Mouse (Mus musculus): Measurements from ENCODE around the gene Yipf2. TPM values are rescaled to one million over a fixed set of nuclear protein-coding genes. Genes with fewer than 3 reads are reported as not detected.

The Yipf2 gene
- 28.5 and 47.1 TPM in 2 replicates for polyA plus RNA-seq (2015; fragmentation: Nextera tagmentation; extraction: Ambion mirVana)

DNA sequence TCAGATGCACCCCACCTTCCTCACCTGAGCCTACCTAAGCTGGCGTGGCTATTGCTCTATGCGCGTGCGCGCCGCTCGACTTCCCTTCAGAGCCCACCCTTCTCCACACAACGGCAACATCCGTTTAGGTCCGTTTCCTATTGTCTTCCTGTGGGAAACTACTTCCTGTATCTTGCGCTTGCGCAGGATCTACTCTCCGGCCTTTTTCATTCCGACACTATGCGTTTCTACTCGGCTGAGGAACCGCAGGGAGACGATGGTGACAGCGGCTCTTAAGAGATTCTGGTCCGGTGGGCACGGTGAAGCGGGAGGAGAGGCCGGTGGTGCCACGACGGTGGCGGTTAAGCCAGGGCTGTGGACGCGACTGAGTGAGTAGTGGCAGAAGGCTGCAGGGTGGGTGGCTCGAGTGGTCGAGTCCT is at the start of gene Yipf2, which contains the start of gene Timm29:
Gene Yipf2 (minus strand): TSS at position 126 of the 419 bp plus-strand sequence.
Gene Timm29 (plus strand): TSS at position 20 of the 419 bp plus-strand sequence.

DNA sequence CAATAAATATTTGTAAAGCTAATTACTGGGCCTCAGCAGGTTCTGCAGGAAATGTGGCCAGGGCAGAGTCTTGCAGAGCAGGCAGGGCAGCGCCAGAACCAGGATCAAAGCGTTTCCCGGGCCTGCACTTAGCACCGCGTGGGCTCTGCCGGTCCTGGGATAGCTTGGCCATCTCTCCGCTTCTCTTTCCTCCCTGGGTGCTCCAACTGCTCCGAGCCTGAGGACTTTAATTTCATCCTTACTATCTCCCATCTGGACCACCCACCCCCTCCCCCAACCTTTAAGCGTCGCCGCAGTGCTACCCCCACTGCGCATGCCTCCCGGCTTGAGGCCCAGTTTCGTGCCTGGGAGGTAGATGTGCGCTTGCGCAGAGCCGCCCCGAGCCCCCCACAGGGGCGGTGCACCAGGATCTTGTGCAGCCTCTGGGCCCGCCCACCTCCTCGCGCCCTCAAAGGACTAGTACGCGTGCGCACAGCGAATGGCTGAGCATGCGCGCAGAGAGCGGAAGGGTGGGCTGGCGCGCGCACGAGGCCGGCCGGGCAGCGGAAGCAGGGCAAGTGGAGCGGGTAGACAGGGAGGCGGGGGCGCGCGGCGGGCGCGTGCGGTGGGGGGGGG is 23.1 kb upstream of the Yipf2 start, which contains the start of gene Smarca4:
Gene Smarca4 (plus strand): TSS at position 553 of the 615 bp plus-strand sequence.

DNA sequence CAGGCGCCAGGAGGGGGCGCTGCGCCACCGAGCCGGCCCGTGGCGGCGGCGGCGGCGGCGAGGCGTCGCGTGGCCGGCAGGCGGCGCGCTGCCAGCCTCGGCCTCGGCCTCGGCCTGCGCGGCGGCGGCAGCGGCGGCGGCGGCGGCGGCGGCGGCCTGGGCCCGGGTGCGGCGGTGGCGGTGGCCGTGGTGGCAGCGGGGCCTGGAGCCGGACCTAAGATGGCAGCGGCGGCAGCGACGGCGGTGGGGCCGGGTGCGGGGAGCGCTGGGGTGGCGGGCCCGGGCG is 45.9 kb downstream of the Yipf2 start, which contains the start of gene Carm1:
Gene Carm1 (plus strand): TSS at position 106 of the 286 bp plus-strand sequence.

Small RNA genes within 50 kb of the gene (microRNA-seq; reads per million reads assigned to microRNA genes)
- gene Mir1946b (ENCODE audit: borderline replicate concordance, insufficient number of aligned reads): not detected

Other genes starting within 250 kb of the Yipf2 start
- 60.5 and 74.0 TPM in 2 replicates for gene Ilf3, start 225.0 kb downstream of the Yipf2 start, polyA plus RNA-seq (2015; fragmentation: Nextera tagmentation; extraction: Ambion mirVana)
- 33.4 and 34.4 TPM in 2 replicates for gene Qtrt1, start 181.0 kb downstream of the Yipf2 start, polyA plus RNA-seq (2015; fragmentation: Nextera tagmentation; extraction: Ambion mirVana)
- 42.9 and 74.7 TPM in 2 replicates for gene Dnm2, start 167.9 kb downstream of the Yipf2 start, polyA plus RNA-seq (2015; fragmentation: Nextera tagmentation; extraction: Ambion mirVana)
- gene Tmed1, start 82.6 kb downstream of the Yipf2 start, polyA plus RNA-seq (2015; fragmentation: Nextera tagmentation; extraction: Ambion mirVana): 80.4 and 83.2 TPM in 2 replicates
- 4.2 and 5.2 TPM in 2 replicates for gene AB124611, start 66.7 kb downstream of the Yipf2 start, polyA plus RNA-seq (2015; fragmentation: Nextera tagmentation; extraction: Ambion mirVana)
- 19.9 and 21.3 TPM in 2 replicates for gene Carm1, start 45.9 kb downstream of the Yipf2 start, polyA plus RNA-seq (2015; fragmentation: Nextera tagmentation; extraction: Ambion mirVana)
- gene Timm29, start 106 bp downstream of the Yipf2 start, polyA plus RNA-seq (2015; fragmentation: Nextera tagmentation; extraction: Ambion mirVana): 25.3 and 35.5 TPM in 2 replicates
- 29.2 and 31.9 TPM in 2 replicates for gene Smarca4, start 23.3 kb upstream of the Yipf2 start, polyA plus RNA-seq (2015; fragmentation: Nextera tagmentation; extraction: Ambion mirVana)
- 15.1 and 16.6 TPM in 2 replicates for gene Ldlr, start 130.7 kb upstream of the Yipf2 start, polyA plus RNA-seq (2015; fragmentation: Nextera tagmentation; extraction: Ambion mirVana)
- gene Spc24, start 167.5 kb upstream of the Yipf2 start, polyA plus RNA-seq (2015; fragmentation: Nextera tagmentation; extraction: Ambion mirVana): 32.7 and 36.5 TPM in 2 replicates
- gene Kank2, start 205.9 kb upstream of the Yipf2 start, polyA plus RNA-seq (2015; fragmentation: Nextera tagmentation; extraction: Ambion mirVana): 16.6 and 16.7 TPM in 2 replicates
- gene Angptl8, start 242.7 kb upstream of the Yipf2 start, polyA plus RNA-seq (2015; fragmentation: Nextera tagmentation; extraction: Ambion mirVana): 2.5 and 5.4 TPM in 2 replicates

Data from adrenal gland, postnatal 0 days (tissue).